Mouse (Mus musculus) hindbrain, embryonic 16.5 days (tissue): ENCODE measurements around the gene Nmral1. TPM values are rescaled to one million over a fixed set of nuclear protein-coding genes. Genes with fewer than 3 reads are reported as not detected.
"Not testable (repeated sequence)": the region's sequence is repeated elsewhere in the genome, so short reads cannot be mapped to it uniquely, and the experiment has no call there.

Experiments
- ATAC-seq: fragments of 200-750 bp; cut with Nextera tagmentation; 2 replicates; pipeline ENCODE4 v1.8.0; 2017; ENCODE audit warnings: moderate TSS enrichment, moderate library complexity
- H3K27ac ChIP-seq: fragments of 300-500 bp; sonication (generic); 2 replicates; pipeline ENCODE4 v1.5.1; 2014; ENCODE audit warnings: low read depth, mild to moderate bottlenecking, control low read depth, low read length, moderate library complexity
- H3K27me3 ChIP-seq: fragments of 300-500 bp; sonication (generic); replicated peaks from 2 replicates; pipeline ENCODE4 v1.6.1; 2014; ENCODE audit warnings: low read length; ENCODE audit not compliant: control insufficient read depth, insufficient read depth
- H3K36me3 ChIP-seq: fragments of 300-500 bp; sonication (generic); 2 replicates; pipeline ENCODE4 v1.6.1; 2014; ENCODE audit warnings: mild to moderate bottlenecking, low read length, moderate library complexity, mixed read lengths; ENCODE audit not compliant: control insufficient read depth, insufficient read depth
- H3K4me1 ChIP-seq: fragments of 300-500 bp; sonication (generic); 2 replicates; pipeline ENCODE4 v1.6.1; 2014; ENCODE audit warnings: low read depth, low read length; ENCODE audit not compliant: control insufficient read depth, insufficient read depth
- H3K4me2 ChIP-seq: fragments of 300-500 bp; sonication (generic); 2 replicates; pipeline ENCODE4 v1.6.1; 2014; ENCODE audit warnings: mild to moderate bottlenecking, low read length, control low read depth, moderate library complexity
- H3K4me3 ChIP-seq: fragments of 300-500 bp; sonication (generic); 2 replicates; pipeline ENCODE4 v1.5.1; 2014; ENCODE audit warnings: mild to moderate bottlenecking, low read length, control low read depth, moderate library complexity
- H3K9ac ChIP-seq: fragments of 300-500 bp; sonication (generic); 2 replicates; pipeline ENCODE4 v1.6.1; 2014; ENCODE audit warnings: low read depth, mild to moderate bottlenecking, control low read depth, low read length, moderate library complexity
- H3K9me3 ChIP-seq: fragments of 300-500 bp; sonication (generic); 2 replicates; pipeline ENCODE4 v1.6.1; 2014; ENCODE audit warnings: mild to moderate bottlenecking, low read length, moderate library complexity; ENCODE audit not compliant: control insufficient read depth
- WGBS: fragments of 180-500 bp; shearing (Covaris S2); extraction: QIAGEN DNeasy Blood & Tissue Kit; methylation state at CpG from one replicate; pipeline ENCODE4 v1.1.7; 2014; 5-methylcytosine and 5-hydroxymethylcytosine counted together
- polyA plus RNA-seq: library from polyadenylated mRNA; unstranded; fragments of >200 nt; fragmentation: Nextera tagmentation; extraction: Ambion mirVana; gene quantifications from 2 replicates; pipeline ENCODE4 v1.2.1, GENCODE M21; 2015

Nmral1 gene
- polyA plus RNA-seq, 1 experiment from 2014 or later: 53.7 TPM

DNA sequence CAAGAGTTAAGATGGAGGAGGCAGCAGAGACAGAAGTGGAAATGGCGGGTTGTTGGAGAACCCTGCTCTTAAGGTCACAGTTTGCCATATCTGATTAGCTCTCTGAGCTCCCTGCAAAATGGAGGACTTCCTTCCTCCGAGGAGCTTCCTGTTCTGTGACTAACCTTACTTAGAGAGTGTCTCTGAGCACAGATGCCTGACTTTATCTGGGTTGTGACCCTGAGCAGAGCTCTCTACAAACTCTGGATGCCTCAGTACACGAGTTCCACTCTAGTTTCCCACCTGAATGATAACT is 3.7 kb upstream of the Nmral1 start:
- Histone ChIP-seq H3K4me3 (no peak overlapping the region), H3K4me1 (peaks cover 10% of the 10 kb centered on the region), H3K4me2 (no peak overlapping the region), H3K9me3 (no peaks in the 10 kb centered on the region), H3K27ac (no peak overlapping the region), H3K36me3 (no peaks in the 10 kb centered on the region), H3K9ac (no peak overlapping the region), H3K27me3 (no peaks in the 10 kb centered on the region)
- no peak for ATAC-seq
- 68% methylated on average over 3 of the region's 3 CpGs for WGBS

DNA sequence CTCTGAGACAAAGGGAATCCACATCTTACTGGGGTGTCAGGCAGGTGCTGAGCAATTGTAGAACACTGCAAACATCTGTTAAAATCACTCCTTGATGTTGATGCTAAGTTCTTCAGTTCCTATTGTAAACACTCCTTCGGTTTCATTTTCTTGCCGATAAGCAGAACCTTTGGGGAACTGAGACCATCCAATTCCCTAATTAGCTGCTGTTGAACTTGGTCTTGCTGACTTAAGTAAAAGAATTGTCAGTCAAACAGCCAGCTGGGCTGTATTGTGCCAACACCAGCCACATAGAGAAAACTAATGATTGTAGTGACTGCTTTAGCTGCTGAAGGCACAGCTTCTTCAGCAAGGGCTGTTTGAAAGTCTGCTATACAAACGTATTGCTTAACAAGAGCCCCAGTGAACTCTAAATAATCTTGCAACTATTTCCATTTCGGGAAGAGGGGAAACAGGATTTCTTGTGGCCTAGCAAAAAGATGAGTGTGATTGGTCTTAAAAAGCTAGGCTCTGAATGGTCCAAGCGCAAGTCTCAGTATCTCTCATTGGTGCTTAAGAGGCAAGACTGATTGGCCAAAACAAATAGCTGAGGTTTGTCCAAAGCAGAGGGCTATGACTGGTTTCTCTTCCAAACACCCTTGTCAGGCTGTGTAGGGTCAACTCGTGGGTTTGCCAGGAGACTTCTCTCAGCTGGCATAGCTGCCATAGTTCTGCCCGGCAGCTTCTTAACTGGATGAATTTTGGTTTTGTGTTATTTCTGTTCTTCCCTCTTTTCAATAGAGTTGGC is 3.2 kb upstream of the Nmral1 start:
- Histone ChIP-seq H3K4me3 (no peak overlapping the region), H3K4me1 (peaks cover 8% of the 10 kb centered on the region; the same call in 1 of the 2 replicates), H3K27ac (no peak overlapping the region), H3K36me3 (no peaks in the 10 kb centered on the region), H3K9me3 (no peaks in the 10 kb centered on the region), H3K9ac (no peak overlapping the region), H3K4me2 (no peak overlapping the region), H3K27me3 (no peaks in the 10 kb centered on the region)
- ATAC-seq: no peak
- whole genome bisulfite sequencing: 84% methylated on average over 7 of the region's 7 CpGs

DNA sequence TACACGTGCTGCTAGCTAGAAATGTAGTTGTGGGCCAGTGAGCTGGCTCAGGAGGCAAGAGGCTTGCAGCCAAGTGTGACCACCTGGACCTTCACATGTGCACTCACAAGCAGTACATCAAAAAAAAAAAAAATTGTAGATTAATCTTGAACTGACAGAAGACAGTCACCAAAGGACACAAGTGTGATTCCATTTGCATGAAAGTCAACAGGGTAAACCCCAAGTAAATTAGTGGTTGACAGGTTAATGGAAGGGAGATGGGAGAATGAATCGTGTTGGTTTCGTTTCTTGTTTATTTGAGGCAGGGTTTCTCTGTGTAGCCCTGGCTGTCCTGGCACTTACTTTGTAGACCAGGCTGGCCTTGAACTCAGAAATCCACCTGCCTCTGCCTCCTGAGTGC is 1.3 kb downstream of the Nmral1 start:
- no peak overlapping the region for H3K9ac ChIP-seq
- H3K9me3 ChIP-seq: no peaks in the 10 kb centered on the region
- no peaks in the 10 kb centered on the region for H3K27me3 ChIP-seq
- H3K4me3 ChIP-seq: peak overlapping the region; percentile 61
- peak overlapping the region; percentile 58 for H3K4me2 ChIP-seq
- H3K27ac ChIP-seq: no peak overlapping the region
- peaks cover 2% of the 10 kb centered on the region; the same call in 1 of the 2 replicates for H3K4me1 ChIP-seq
- 70% methylated on average over 3 of the region's 3 CpGs for WGBS
- ATAC-seq: no peak
- 0 out of 2 replicates have a peak, but pooled peaks cover 3% of the 10 kb centered on the region for H3K36me3 ChIP-seq

DNA sequence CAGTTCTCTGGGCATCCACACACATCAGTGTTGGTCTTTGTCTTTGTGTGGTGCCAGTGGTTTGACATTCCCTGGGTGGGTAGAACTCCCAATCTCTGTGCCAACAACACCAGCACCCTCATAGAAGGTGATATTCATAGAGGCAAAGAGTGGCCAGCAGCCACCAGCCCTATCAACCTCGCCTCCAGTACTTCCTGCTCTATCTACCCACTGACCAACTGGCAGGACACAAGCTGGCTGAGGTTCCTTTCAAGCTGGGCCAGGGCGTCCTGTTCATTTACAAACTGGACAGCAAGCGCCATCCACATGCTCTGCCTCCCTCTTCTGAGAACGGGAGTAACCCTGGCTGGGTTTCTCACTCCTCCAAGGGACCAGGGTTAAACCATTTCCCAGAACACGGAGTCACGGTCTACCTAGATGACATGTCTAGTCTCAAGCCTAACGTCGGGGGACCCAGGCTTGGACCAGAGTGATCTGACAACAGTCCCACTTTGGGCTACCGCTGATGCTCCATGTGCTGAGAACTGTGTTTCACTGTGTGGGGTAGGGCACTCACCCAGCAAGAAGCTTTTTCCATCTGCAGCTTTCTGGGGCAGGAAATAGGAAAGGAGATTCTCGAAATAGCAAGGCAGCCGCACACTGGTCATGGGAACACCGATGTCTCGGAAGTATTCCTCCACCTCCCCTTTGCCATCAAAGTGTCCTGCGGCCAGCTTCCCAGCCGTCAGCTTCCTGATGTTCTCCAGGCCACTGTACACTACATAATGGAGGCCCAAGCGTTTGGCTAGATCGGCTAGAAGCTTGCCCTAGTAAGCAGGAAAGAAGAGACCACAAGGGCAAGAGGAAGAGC is 5.1 kb downstream of the Nmral1 start:
- Histone ChIP-seq H3K9ac (no peak overlapping the region), H3K4me2 (no peak overlapping the region), H3K36me3 (peaks cover 8% of the 10 kb centered on the region), H3K27ac (no peak overlapping the region), H3K4me3 (no peak overlapping the region), H3K4me1 (peaks cover 2% of the 10 kb centered on the region; the same call in 1 of the 2 replicates), H3K27me3 (no peaks in the 10 kb centered on the region), H3K9me3 (no peaks in the 10 kb centered on the region)
- no peak for ATAC-seq
- 92% methylated on average over 17 of the region's 17 CpGs for WGBS

DNA sequence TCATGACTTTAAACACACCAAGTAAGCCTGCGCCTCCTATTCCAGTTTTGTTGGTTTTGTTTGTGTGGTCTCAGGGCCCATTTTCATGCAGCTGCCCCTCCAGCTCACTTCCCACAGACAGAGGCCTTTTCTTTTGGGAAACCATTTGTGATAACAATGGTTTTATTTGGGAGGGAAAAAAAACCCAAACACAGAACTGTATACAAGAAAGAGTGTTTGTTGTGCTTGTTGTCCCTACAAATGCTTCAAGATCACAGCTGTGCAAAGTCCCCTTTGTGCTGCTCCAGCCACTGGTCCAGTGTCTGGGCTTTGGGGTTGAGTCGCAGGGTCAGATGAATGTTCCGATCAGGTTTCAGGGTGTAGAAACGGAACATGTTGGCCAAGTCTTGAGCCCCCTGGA is 8.0 kb downstream of the Nmral1 start:
- Histone ChIP-seq H3K36me3 (peaks cover 28% of the 10 kb centered on the region), H3K27me3 (no peaks in the 10 kb centered on the region), H3K4me1 (no peaks in the 10 kb centered on the region), H3K9ac (no peak overlapping the region), H3K4me3 (no peak overlapping the region), H3K27ac (no peak overlapping the region), H3K9me3 (no peaks in the 10 kb centered on the region), H3K4me2 (no peak overlapping the region)
- no peak for ATAC-seq
- WGBS: 83% methylated on average over 4 of the region's 4 CpGs

DNA sequence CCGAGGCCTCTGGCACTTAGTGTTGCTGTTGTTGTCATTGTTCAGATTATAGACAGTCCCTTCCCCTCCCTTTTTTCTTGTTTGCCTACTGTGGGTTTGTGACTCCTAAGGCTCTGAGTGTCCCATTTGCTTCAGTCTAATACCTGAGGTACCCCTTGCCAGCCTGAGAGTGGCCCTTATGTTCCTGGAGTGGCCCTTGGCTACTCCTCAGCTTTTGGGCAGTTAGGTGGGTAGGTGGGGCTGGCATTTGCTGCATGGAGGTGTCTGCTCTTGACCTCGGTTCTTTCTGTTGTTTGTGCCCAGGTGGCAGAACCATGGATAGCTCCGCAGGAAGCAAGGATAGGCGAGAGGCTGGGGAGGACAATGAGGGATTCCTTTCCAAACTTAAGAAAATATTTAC is 13.6 kb downstream of the Nmral1 start:
- Histone ChIP-seq H3K9me3 (no peaks in the 10 kb centered on the region), H3K4me3 (no peak overlapping the region), H3K4me2 (no peak overlapping the region), H3K9ac (no peak overlapping the region), H3K36me3 (peaks cover 56% of the 10 kb centered on the region), H3K27me3 (no peaks in the 10 kb centered on the region), H3K4me1 (no peaks in the 10 kb centered on the region), H3K27ac (no peak overlapping the region)
- WGBS: 69% methylated on average over 4 of the region's 4 CpGs
- ATAC-seq: no peak

DNA sequence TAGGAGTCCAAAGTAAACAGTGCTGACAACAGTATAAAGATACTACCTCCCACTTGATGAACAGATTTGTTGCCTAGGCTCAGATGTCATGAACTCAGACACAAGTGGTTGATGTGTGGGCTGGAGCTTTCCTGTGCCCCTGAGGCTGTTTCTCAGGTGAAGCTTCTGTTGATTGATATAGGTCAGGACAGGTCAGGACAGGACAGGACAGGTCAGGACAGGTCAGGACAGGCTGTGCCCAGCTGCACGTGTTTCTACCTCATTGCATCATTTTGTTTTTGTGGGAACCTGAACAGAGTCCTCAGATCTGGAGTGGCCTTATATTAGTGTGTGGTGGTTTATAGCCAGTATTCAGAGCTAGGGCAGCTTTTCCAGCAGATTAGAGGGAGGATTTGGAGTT is 16.5 kb downstream of the Nmral1 start:
- H3K27me3 ChIP-seq: no peaks in the 10 kb centered on the region
- ATAC-seq: no peak
- WGBS: 74% methylated on average over 1 of the region's 1 CpGs

DNA sequence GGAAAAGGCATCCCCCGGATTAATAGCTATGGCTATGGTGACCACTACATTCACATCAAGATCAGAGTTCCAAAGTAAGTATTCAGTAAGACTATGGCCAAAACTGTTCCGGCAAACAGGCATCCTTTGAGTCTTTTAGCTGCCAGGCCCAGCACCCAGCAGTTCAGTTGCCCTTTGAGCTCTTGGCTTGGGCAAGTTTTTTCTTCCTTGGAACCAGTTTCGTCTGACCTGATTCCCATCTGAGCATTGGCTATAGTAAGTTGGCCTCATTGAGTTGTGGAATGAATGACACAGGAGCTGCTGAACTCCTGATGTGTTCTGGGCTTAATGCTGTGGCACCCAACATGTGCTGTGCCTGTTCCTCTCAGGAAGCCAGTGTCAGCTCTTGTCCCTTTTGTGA is 17.9 kb downstream of the Nmral1 start:
- no peaks in the 10 kb centered on the region for H3K9me3 ChIP-seq
- H3K9ac ChIP-seq: no peak overlapping the region
- 94% methylated on average over 3 of the region's 3 CpGs for WGBS
- no peaks in the 10 kb centered on the region for H3K4me1 ChIP-seq
- H3K36me3 ChIP-seq: peaks cover 55% of the 10 kb centered on the region
- no peak for ATAC-seq
- no peak overlapping the region for H3K4me2 ChIP-seq
- H3K27ac ChIP-seq: no peak overlapping the region
- H3K4me3 ChIP-seq: no peak overlapping the region
- H3K27me3 ChIP-seq: no peaks in the 10 kb centered on the region

More for the DNA sequence above, 16.5 kb downstream of the Nmral1 start:
- Histone ChIP-seq H3K9me3 (no peaks in the 10 kb centered on the region), H3K4me2 (no peak overlapping the region), H3K9ac (no peak overlapping the region), H3K27ac (no peak overlapping the region), H3K36me3 (peaks cover 54% of the 10 kb centered on the region), H3K4me1 (no peaks in the 10 kb centered on the region), H3K4me3 (no peak overlapping the region)

DNA sequence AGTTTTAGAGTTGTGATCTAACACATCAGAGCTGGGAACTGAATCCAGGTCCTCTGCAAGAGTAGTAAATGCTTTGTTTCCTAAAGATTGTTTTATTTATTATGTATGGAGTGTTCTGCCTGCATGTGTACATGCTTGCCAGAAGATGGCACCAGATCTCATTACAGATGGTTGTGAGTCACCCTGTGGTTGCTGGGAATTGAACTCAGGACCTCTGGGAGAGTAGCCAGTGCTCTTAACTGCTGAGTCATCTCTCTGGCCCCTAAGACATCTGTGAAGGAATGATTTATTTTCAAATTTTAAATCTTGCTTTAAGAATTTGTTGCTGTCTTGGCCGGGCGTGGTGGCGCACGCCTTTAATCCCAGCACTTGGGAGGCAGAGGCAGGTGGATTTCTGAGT is 29.8 kb downstream of the Nmral1 start:
- not testable (repeated sequence) for H3K4me2 ChIP-seq, H3K9me3 ChIP-seq, H3K27ac ChIP-seq, H3K4me3 ChIP-seq, H3K4me1 ChIP-seq, H3K9ac ChIP-seq, H3K27me3 ChIP-seq, ATAC-seq
- peaks cover 33% of the 10 kb centered on the region for H3K36me3 ChIP-seq
- over 99% methylated on average over 4 of the region's 4 CpGs for WGBS
